Mouse (Mus musculus): ENCODE measurements at regions not wholly inside any gene's neighbourhood (a gene's known extent, or its start where the extent isn't known, plus 50 kb on each side); places are given as distances from the start of the nearest gene placed in this dataset.

GRCm38 (mm10) chr10:8042306-8042705 lies 86.3 kb upstream of the Tab2 start:
- no peak for TF ChIP-seq POLR2A (IDR thresholded peaks at IDR 0.05; ENCODE audit: low read depth, low read length)
- TF ChIP-seq CTCF (IDR thresholded peaks at IDR 0.05; ENCODE audit: borderline replicate concordance, insufficient read depth, low read length) = no peak
